Mouse (Mus musculus) bone marrow macrophage, adult 2 months (primary cell): ENCODE measurements around the gene Shisa8. TPM values are rescaled to one million over a fixed set of nuclear protein-coding genes. Genes with fewer than 3 reads are reported as not detected.

ENCODE experiments used
- H3K27ac ChIP-seq: 2 replicates; pipeline ENCODE4 v1.5.1; 2012; ENCODE audit warnings: low read depth, low read length; ENCODE audit not compliant: insufficient read depth
- H3K4me1 ChIP-seq: 2 replicates; pipeline ENCODE4 v1.6.1; 2012; ENCODE audit warnings: low read length; ENCODE audit not compliant: control insufficient read depth, insufficient read depth
- H3K4me3 ChIP-seq: 2 replicates; pipeline ENCODE4 v1.5.1; 2012; ENCODE audit warnings: mild to moderate bottlenecking, low read length, moderate library complexity; ENCODE audit not compliant: insufficient read depth
- CTCF ChIP-seq: IDR thresholded peaks from 2 replicates; pipeline ENCODE4 v1.5.1; 2012; ENCODE audit warnings: low read depth, mild to moderate bottlenecking, low read length, moderate library complexity
- POLR2A ChIP-seq: IDR thresholded peaks from 2 replicates; pipeline ENCODE4 v1.6.1; 2012; ENCODE audit warnings: mild to moderate bottlenecking, low read depth, low read length, borderline replicate concordance
- polyA plus RNA-seq: library from polyadenylated mRNA; stranded (reverse); fragments of >200 nt; gene quantifications from 2 replicates; pipeline ENCODE4 v1.2.4, GENCODE M21; 2012; ENCODE audit not compliant: missing spikeins, insufficient read depth, insufficient read length

The Shisa8 gene
- polyA plus RNA-seq, 1 experiment, result not detected

- peak overlapping the region; percentile 88 for H3K4me3 ChIP-seq
- peaks cover 6% of the 10 kb centered on the region; the same call in 1 of the 2 replicates for H3K4me1 ChIP-seq
- no peak overlapping the region for H3K27ac ChIP-seq
- TF ChIP-seq POLR2A (no peak), CTCF (no peak)
These were observed 30.7 kb upstream of the Shisa8 start for GRCm38 (mm10) chr15:82243311-82243710.

- Histone ChIP-seq H3K4me1 (peaks cover 3% of the 10 kb centered on the region), H3K27ac (no peak overlapping the region), H3K4me3 (no peak overlapping the region)
- TF ChIP-seq CTCF, result peak; percentile 99
- TF ChIP-seq POLR2A, result no peak
These were observed 23.9 kb upstream of the Shisa8 start for GRCm38 (mm10) chr15:82236565-82236964.

DNA sequence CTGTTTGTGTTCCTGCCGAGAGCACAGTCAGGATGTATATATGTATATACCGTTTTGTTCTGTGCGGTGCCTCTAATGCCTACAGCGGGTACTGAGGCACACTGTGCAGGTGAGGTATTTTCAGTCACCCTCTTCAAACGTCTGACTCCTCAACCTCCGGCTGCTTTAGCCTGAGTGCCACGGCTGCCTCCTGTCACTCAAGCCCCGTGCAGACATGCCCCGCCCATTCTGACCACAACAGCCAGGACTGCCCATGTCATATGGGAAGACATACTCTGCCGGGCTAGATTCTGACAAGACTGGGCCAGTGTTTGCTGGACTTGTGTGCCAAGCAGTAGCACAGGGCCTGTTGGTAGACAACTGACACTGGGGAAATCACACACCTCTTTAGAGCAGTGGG is 23.0 kb upstream of the Shisa8 start:
- TF ChIP-seq POLR2A (no peak), CTCF (no peak)
- Histone ChIP-seq H3K27ac (no peak overlapping the region), H3K4me1 (peaks cover 3% of the 10 kb centered on the region), H3K4me3 (no peak overlapping the region)

GRCm38 (mm10) chr15:82232651-82233050 is 20.0 kb upstream of the Shisa8 start:
- TF ChIP-seq POLR2A (no peak), CTCF (no peak)
- Histone ChIP-seq H3K27ac (no peak overlapping the region), H3K4me3 (no peak overlapping the region), H3K4me1 (peaks cover 3% of the 10 kb centered on the region)

DNA sequence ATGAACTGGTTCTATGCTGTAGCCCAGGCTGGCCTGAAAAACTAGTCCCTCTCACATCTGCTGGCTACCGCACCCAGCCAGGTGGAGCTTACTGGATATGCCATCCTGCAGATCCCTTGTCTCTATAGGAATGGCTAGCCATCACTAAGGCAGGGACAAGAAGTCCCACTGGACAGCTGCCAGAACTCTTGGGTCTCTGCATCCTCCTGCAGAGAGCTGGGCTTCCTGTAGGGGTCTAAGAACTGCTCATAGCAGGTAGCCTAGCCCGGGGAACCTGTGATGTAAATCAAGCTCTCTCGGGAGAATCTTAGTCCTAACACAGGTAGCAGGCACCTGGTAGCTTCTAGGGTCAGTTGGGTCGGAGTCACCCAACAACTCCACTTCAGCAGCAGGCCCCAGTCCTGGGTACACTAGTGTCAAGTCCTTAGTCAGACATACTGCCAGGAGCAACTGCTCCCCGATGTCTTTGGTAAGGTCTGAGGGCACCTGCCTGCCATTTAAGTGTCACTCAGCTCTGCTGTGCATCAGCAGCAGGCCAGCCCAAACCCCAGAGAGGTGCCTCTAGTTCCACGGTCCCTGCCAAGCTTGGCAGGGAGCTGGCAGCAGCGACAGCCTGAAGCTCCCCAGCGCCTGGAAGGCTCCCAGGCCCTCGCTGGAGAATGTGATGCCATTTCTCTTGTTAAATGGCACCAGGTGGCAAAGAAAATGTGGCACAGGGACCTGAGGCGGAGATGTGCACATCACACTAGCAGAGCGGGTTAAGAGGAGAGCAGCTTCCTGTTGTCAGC is 19.2 kb upstream of the Shisa8 start:
- TF ChIP-seq POLR2A (no peak), CTCF (no peak)
- Histone ChIP-seq H3K4me1 (peaks cover 3% of the 10 kb centered on the region), H3K27ac (no peak overlapping the region), H3K4me3 (no peak overlapping the region)

GRCm38 (mm10) chr15:82231100-82231499 is 18.5 kb upstream of the Shisa8 start:
- TF ChIP-seq CTCF (no peak), POLR2A (no peak)
- peaks cover 3% of the 10 kb centered on the region for H3K4me1 ChIP-seq
- no peak overlapping the region for H3K4me3 ChIP-seq
- no peak overlapping the region for H3K27ac ChIP-seq

GRCm38 (mm10) chr15:82230098-82230611 is 17.5 kb upstream of the Shisa8 start:
- TF ChIP-seq CTCF (no peak), POLR2A (no peak)
- Histone ChIP-seq H3K4me1 (no peaks in the 10 kb centered on the region), H3K4me3 (no peak overlapping the region), H3K27ac (no peak overlapping the region)

DNA sequence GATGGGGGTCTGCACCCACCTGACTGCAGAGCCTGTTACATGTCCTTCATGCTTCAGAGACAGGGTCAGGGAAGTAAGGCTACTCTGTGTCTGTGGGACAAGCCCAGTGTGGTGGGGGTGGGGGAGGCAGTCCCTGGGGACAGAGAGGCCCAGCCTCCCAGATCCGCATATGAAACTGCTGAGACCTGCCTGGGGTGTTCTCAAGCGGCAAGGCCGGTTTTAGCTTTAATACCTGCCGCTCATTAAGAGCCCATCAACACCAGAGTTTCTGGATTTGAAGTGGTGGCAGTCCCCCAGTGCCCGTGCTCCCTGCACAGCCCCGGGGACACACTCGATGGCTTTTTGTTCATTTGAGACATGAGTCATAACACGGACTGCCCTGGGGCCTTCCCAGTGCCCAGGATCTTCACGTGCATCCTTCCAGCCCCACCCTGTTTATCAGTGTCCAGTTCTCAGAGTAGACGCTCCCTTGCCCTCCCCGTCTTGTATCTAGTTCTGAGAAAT is 17.0 kb upstream of the Shisa8 start:
- Histone ChIP-seq H3K4me1 (no peaks in the 10 kb centered on the region), H3K27ac (no peak overlapping the region), H3K4me3 (no peak overlapping the region)
- no peak for TF ChIP-seq POLR2A
- no peak for TF ChIP-seq CTCF

- Histone ChIP-seq H3K27ac (no peak overlapping the region), H3K4me3 (no peak overlapping the region), H3K4me1 (no peaks in the 10 kb centered on the region)
- TF ChIP-seq CTCF, result no peak
- TF ChIP-seq POLR2A, result no peak
These were observed 13.2 kb upstream of the Shisa8 start for GRCm38 (mm10) chr15:82225769-82226168.

- H3K4me1 ChIP-seq, result 0 out of 2 replicates have a peak, but pooled peaks cover 2% of the 10 kb centered on the region
- no peak overlapping the region for H3K27ac ChIP-seq
- H3K4me3 ChIP-seq, result no peak overlapping the region
- TF ChIP-seq POLR2A (no peak), CTCF (no peak)
These were observed 12.1 kb upstream of the Shisa8 start for GRCm38 (mm10) chr15:82224602-82225215.
